Mouse (Mus musculus): ENCODE measurements around the gene Lefty1.
"Not testable (repeated sequence)": the region's sequence is repeated elsewhere in the genome, so short reads cannot be mapped to it uniquely, and the experiment has no call there.

Gene Lefty1

GRCm38 (mm10) chr1:180934467-180935419, at the start of gene Lefty1:
TSS of gene Lefty1 (plus strand) at chr1:180935022.
- DNase-seq (ENCODE audit: low spot score) = no peak

DNA sequence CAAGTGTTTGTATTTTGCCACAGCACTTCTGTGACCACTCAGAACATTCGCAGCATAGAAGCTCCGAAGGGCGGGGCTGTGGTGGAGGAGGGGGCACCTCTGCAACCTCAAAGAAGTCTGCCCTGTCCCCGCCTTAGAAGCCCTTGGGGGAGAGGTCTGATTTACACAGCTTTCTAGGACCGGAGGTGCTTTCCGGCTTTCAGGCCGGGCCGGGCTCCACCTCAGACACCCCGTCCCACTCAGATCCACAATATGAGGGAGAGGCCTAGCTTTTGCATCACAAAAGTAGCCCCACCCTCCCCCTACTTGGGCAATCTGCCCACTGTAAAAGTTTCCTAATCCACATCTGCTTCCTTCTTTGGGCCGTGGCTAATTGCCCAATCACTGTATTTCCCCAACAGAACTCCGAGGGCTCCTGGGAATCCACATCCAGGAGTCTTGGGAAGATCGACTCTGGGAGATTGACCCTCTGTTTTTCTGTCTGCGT, 46.2 kb upstream of the Lefty1 start:
- DNase-seq (ENCODE audit: low spot score) = no peak

- no peak for DNase-seq (ENCODE audit: low spot score)
Measured at GRCm38 (mm10) chr1:180889172-180889571, 45.6 kb upstream of the Lefty1 start.

- no peak for DNase-seq (ENCODE audit: low spot score)
Measured at GRCm38 (mm10) chr1:180889841-180890240, 45.0 kb upstream of the Lefty1 start.

- no peak for DNase-seq (ENCODE audit: low spot score)
Measured at GRCm38 (mm10) chr1:180892808-180893207, 42.0 kb upstream of the Lefty1 start, which contains the start of gene Lefty2. TSS of gene Lefty2 (plus strand) at chr1:180893108.

DNA sequence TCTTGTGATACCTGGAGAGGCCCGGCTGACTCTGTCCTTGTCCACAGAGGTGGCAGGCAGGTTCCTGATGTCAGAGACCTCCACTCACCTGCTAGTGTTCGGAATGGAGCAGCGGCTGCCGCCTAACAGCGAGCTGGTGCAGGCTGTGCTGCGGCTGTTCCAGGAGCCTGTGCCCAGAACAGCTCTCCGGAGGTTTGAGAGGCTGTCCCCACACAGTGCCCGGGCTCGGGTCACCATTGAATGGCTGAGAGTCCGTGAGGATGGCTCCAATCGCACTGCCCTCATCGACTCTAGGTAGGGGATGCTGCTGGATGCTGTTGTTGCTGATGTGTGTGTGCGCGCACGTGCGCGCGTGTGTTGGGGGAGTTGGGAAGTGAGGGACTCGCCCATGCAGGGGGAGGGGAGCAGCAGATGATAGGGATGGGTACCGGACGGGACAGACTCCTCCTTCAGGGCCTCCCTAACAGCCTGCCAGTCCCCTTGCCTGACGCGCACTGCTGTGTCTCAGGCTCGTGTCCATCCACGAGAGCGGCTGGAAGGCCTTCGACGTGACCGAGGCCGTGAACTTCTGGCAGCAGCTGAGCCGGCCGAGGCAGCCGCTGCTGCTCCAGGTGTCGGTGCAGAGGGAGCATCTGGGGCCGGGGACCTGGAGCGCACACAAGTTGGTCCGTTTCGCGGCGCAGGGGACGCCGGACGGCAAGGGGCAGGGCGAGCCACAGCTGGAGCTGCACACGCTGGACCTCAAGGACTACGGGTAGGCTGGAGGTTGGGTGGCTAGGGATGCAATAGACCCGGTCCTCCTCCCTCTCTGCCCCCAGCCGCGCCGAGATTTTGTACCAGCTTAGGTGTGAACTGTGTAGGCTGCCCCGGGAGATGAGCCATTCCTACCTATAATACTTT, 40.5 kb upstream of the Lefty1 start:
- DNase-seq (ENCODE audit: low spot score) = not testable (repeated sequence)

DNA sequence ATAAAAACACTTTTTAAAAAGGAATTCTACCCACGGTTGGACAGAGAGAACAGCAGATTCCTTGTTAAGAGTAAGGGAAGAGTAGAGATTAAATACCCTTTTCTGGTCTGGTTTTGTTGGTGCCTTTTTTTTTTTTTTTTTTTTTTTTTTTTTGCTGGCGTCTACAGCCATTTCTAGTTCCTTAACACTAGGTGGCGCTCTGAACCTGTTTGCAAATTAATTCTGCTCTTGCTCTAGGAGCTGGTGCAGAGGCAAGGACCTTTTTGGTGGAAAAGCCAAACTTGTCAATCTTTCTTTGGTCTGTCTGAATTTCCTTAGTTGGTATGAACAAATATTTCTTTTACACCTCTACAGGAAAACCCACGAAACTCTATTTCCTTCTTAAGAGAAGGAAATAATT, 33.7 kb upstream of the Lefty1 start:
- no peak for DNase-seq (ENCODE audit: low spot score)

GRCm38 (mm10) chr1:180902915-180903314, 31.9 kb upstream of the Lefty1 start:
- peak; percentile 77 for DNase-seq (ENCODE audit: low spot score)

DNA sequence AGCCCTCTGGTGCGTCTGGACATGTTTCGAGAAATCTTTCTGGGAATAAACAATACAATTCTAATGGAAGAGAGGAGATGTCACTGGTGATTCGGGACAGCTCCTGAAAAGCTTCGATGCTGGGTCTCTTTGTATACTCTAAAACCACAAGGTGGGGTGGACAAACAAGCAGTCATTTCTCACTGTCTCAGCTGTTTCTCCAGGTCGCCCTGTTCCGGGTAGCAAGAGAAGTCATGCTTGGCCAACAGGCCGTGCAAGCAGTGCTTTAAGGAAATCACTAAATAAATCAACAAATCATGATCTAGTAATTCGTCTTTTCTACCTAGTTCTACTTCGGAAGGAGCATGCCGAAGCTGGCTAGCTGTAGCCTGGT, 31.2 kb upstream of the Lefty1 start:
- no peak for DNase-seq (ENCODE audit: low spot score)

- peak; percentile 93 for DNase-seq (ENCODE audit: low spot score)
Measured at GRCm38 (mm10) chr1:180904039-180904814, 30.6 kb upstream of the Lefty1 start, which contains the start of gene Pycr2. TSS of gene Pycr2 (plus strand) at chr1:180904293.

- DNase-seq (ENCODE audit: low spot score) = no peak
Measured at GRCm38 (mm10) chr1:180904815-180905080, 30.1 kb upstream of the Lefty1 start.

DNA sequence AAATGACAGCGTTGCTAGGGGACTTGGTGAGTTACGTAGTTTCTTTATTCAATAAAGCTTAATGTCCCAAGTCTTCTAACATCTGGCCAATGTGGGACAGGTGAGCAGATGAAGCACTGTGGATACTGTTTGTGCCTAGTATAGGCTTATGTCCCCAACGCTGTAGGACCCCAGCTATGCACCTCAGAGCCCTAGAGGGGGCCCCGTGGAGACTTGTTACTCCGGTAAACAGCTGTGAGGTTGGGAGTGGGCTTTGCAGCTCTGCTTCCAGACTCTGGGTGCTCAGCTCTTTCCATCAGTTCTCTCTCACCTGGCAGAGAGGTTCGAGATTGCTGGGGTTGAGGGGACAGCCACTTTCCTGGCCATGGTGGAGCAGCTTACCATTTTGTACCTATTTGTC, 29.5 kb upstream of the Lefty1 start:
- DNase-seq (ENCODE audit: low spot score) = no peak

DNA sequence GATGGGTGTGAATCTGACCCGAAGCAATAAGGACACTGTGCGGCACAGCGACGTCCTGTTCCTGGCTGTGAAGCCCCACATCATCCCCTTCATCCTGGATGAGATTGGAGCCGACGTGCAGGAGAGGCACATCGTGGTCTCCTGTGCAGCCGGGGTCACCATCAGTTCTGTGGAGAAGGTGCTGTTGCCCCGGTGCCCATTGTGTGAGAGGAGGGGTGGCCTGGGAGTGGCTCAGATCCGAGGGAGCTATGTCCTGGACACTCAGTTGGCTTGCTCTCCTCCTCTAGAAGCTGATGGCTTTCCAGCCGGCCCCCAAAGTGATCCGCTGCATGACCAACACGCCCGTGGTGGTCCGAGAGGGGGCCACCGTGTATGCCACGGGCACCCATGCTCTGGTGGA, 28.9 kb upstream of the Lefty1 start:
- DNase-seq (ENCODE audit: low spot score) = no peak

DNA sequence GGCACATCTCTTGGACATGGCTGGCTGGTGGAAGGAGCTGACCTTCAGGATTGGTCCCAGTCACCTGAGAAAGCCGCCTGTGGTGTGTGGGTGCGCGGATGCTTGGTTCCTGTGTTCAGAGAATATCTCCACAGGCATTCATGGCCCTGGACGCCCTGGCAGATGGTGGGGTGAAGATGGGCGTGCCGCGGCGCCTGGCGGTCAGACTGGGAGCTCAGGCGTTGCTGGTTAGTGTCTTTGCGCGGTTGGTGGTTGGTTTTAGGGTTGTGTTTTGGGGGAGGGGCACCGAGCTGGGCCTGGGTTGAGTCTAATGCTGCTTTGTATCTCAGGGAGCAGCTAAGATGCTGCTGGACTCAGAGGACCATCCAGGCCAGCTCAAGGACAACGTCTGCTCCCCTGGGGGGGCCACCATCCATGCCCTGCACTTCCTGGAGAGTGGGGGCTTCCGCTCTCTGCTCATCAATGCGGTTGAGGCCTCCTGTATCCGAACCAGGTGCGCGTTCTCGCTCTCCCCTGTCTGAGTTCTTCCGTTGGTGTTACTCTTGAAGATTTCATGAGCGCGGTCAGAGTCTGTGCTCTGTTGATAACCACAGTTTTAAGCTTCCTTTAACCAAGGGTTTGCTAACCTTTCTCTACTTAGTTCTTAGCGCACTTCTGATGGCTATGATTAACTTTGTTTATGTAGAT, 28.2 kb upstream of the Lefty1 start:
- no peak for DNase-seq (ENCODE audit: low spot score)

- no peak for DNase-seq (ENCODE audit: low spot score)
Measured at GRCm38 (mm10) chr1:180911138-180911537, 23.7 kb upstream of the Lefty1 start.

GRCm38 (mm10) chr1:180911653-180912287, 23.1 kb upstream of the Lefty1 start:
- DNase-seq (ENCODE audit: low spot score) = no peak

GRCm38 (mm10) chr1:180912792-180913191, 22.0 kb upstream of the Lefty1 start:
- no peak for DNase-seq (ENCODE audit: low spot score)

- DNase-seq (ENCODE audit: low spot score) = no peak
Measured at GRCm38 (mm10) chr1:180913797-180914196, 21.0 kb upstream of the Lefty1 start.

DNA sequence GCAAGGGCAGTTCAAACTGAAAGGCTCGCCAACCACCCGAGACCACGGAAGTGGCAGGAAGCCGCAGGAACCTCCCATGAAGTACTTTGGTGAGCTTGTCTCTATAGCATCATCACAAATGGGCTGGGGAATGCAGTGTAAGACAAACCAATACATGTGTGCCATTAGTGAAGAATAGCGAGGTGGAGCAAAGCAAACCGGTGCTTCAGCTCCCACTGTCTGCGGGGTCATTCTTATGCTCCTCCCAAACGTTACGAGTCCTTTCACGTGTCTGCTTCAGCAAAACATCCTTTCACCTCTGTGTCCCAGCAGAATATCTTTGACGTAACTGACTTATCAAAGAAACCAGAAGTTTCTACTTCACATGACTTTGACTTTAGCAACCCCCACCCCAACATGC, 18.4 kb upstream of the Lefty1 start:
- no peak for DNase-seq (ENCODE audit: low spot score)

- DNase-seq (ENCODE audit: low spot score) = no peak
Measured at GRCm38 (mm10) chr1:180917053-180917452, 17.8 kb upstream of the Lefty1 start.

DNA sequence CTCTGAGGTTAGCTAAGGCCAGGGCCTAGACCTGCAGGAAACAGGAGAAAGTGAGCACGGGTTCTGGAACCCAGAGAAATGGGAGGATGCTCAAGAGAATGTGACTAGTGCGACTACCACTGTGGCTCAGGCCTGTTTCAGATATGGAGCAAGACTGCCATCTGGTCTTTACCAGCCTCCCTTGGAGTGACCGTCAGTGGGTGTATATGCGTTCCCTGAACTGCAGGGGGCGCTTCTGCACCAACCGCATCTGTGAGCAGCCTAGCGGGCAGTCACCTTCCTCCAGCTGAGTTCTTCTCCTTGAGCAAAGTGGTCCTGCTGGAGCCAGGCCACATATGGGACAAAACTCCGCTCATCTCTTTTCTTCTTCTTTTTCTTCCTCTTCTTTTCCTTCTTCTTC, 15.1 kb upstream of the Lefty1 start:
- DNase-seq (ENCODE audit: low spot score) = no peak

Data from spleen, adult 12 weeks (tissue).